Mouse (Mus musculus): ENCODE measurements around the gene Gm20738. TPM values are rescaled to one million over a fixed set of nuclear protein-coding genes. Genes with fewer than 3 reads are reported as not detected.
"Not testable (repeated sequence)": the region's sequence is repeated elsewhere in the genome, so short reads cannot be mapped to it uniquely, and the experiment has no call there.

Gene Gm20738
- not detected in 2 replicates for polyA plus RNA-seq (2015; fragmentation: Nextera tagmentation; extraction: Ambion mirVana)

GRCm38 (mm10) chrY:37957511-37957910, at the start of gene Gm20738:
Gene Gm20738 (plus strand): TSS chrY:37957811.
- not testable (repeated sequence) for H3K36me3 ChIP-seq; H3K4me3 ChIP-seq (replicated peaks); H3K27ac ChIP-seq (replicated peaks); H3K9ac ChIP-seq; H3K27me3 ChIP-seq; H3K9me3 ChIP-seq (replicated peaks); H3K4me2 ChIP-seq (replicated peaks); ATAC-seq (ENCODE audit: insufficient number of reproducible peaks, low FRiP score, low TSS enrichment, low read depth); H3K4me1 ChIP-seq
- WGBS: 80% methylated on average over 1 of the region's 4 CpGs
